Mouse (Mus musculus): Measurements from ENCODE around the gene Adam1a.

The Adam1a gene

GRCm38 (mm10) chr5:121477680-121478079 is 67.6 kb downstream of the Adam1a start:
- DNase-seq = peak; percentile 12

- no peak for DNase-seq
Observed at GRCm38 (mm10) chr5:121476040-121476439, 69.2 kb downstream of the Adam1a start.

GRCm38 (mm10) chr5:121474610-121475009 is 70.7 kb downstream of the Adam1a start:
- DNase-seq = no peak

- no peak for DNase-seq
Observed at GRCm38 (mm10) chr5:121472411-121472810, 72.9 kb downstream of the Adam1a start.

GRCm38 (mm10) chr5:121469566-121469965 is 75.7 kb downstream of the Adam1a start:
- DNase-seq = no peak
